Mouse (Mus musculus): ENCODE results near the gene Olfr573-ps1. TPM values are rescaled to one million over a fixed set of nuclear protein-coding genes. Genes with fewer than 3 reads are reported as not detected.

Gene Olfr573-ps1
- polyA plus RNA-seq (2012; rRNA removed; ENCODE audit: low replicate concordance), result not detected in 2 replicates

GRCm38 (mm10) chr7:102942475-102942874, at the start of gene Olfr573-ps1:
Gene Olfr573-ps1, minus strand, starts transcription at chr7:102942575.

GRCm38 (mm10) chr7:102989224-102989623, 46.8 kb upstream of the Olfr573-ps1 start, which contains the start of gene Olfr578:
Gene Olfr578, minus strand, starts transcription at chr7:102989324.

GRCm38 (mm10) chr7:102975843-102976242, 33.5 kb upstream of the Olfr573-ps1 start, which contains the start of gene Olfr577:
Gene Olfr577, minus strand, starts transcription at chr7:102975943.

GRCm38 (mm10) chr7:102962360-102962759, 20.0 kb upstream of the Olfr573-ps1 start, which contains the start of gene Olfr576:
Gene Olfr576, plus strand, starts transcription at chr7:102962660.

GRCm38 (mm10) chr7:102958593-102958992, 16.2 kb upstream of the Olfr573-ps1 start, which contains the start of gene Olfr575:
Gene Olfr575, minus strand, starts transcription at chr7:102958775.

GRCm38 (mm10) chr7:102948167-102948566, 5.8 kb upstream of the Olfr573-ps1 start, which contains the start of gene Olfr574:
Gene Olfr574, plus strand, starts transcription at chr7:102948467.

GRCm38 (mm10) chr7:102924109-102924508, 18.3 kb downstream of the Olfr573-ps1 start, which contains the start of gene Olfr572:
Gene Olfr572, plus strand, starts transcription at chr7:102924409.

GRCm38 (mm10) chr7:102917032-102917875, 25.1 kb downstream of the Olfr573-ps1 start, which contains the start of gene Olfr571:
Gene Olfr571, minus strand, starts transcription at chr7:102917536.

Other genes starting within 250 kb of the Olfr573-ps1 start
- not detected in 2 replicates for gene Olfr557, start 246.7 kb downstream of the Olfr573-ps1 start, polyA plus RNA-seq (2012; rRNA removed; ENCODE audit: low replicate concordance)
- 9.2 and 10.1 TPM in 2 replicates for gene Olfr558, start 240.4 kb downstream of the Olfr573-ps1 start, polyA plus RNA-seq (2012; rRNA removed; ENCODE audit: low replicate concordance)
- not detected in 2 replicates for gene Olfr33, start 223.5 kb downstream of the Olfr573-ps1 start, polyA plus RNA-seq (2012; rRNA removed; ENCODE audit: low replicate concordance)
- not detected in 2 replicates for gene Olfr559, start 215.1 kb downstream of the Olfr573-ps1 start, polyA plus RNA-seq (2012; rRNA removed; ENCODE audit: low replicate concordance)
- gene Olfr560, start 183.2 kb downstream of the Olfr573-ps1 start, polyA plus RNA-seq (2012; rRNA removed; ENCODE audit: low replicate concordance), result 0.17 and 0.27 TPM in 2 replicates
- gene Olfr78, start 183.1 kb downstream of the Olfr573-ps1 start, polyA plus RNA-seq (2012; rRNA removed; ENCODE audit: low replicate concordance), result 11.4 and 14.6 TPM in 2 replicates
- gene Olfr561, start 171.4 kb downstream of the Olfr573-ps1 start, polyA plus RNA-seq (2012; rRNA removed; ENCODE audit: low replicate concordance), result 0.12 TPM in 1 of 2 replicates, not detected in the other
- gene Olfr564, start 139.1 kb downstream of the Olfr573-ps1 start, polyA plus RNA-seq (2012; rRNA removed; ENCODE audit: low replicate concordance), result not detected in 2 replicates
- gene Olfr566, start 83.8 kb downstream of the Olfr573-ps1 start, polyA plus RNA-seq (2012; rRNA removed; ENCODE audit: low replicate concordance), result not detected in 2 replicates
- not detected in 2 replicates for gene Olfr568, start 65.5 kb downstream of the Olfr573-ps1 start, polyA plus RNA-seq (2012; rRNA removed; ENCODE audit: low replicate concordance)
- gene Olfr569, start 51.7 kb downstream of the Olfr573-ps1 start, polyA plus RNA-seq (2012; rRNA removed; ENCODE audit: low replicate concordance), result not detected in 2 replicates
- gene Olfr570, start 48.0 kb downstream of the Olfr573-ps1 start, polyA plus RNA-seq (2012; rRNA removed; ENCODE audit: low replicate concordance), result not detected in 2 replicates
- not detected in 2 replicates for gene Olfr571, start 25.0 kb downstream of the Olfr573-ps1 start, polyA plus RNA-seq (2012; rRNA removed; ENCODE audit: low replicate concordance)
- not detected in 2 replicates for gene Olfr572, start 18.2 kb downstream of the Olfr573-ps1 start, polyA plus RNA-seq (2012; rRNA removed; ENCODE audit: low replicate concordance)
- gene Olfr574, start 5.9 kb upstream of the Olfr573-ps1 start, polyA plus RNA-seq (2012; rRNA removed; ENCODE audit: low replicate concordance), result not detected in 2 replicates
- not detected in 2 replicates for gene Olfr575, start 16.2 kb upstream of the Olfr573-ps1 start, polyA plus RNA-seq (2012; rRNA removed; ENCODE audit: low replicate concordance)
- gene Olfr576, start 20.1 kb upstream of the Olfr573-ps1 start, polyA plus RNA-seq (2012; rRNA removed; ENCODE audit: low replicate concordance), result not detected in 2 replicates
- not detected in 2 replicates for gene Olfr577, start 33.4 kb upstream of the Olfr573-ps1 start, polyA plus RNA-seq (2012; rRNA removed; ENCODE audit: low replicate concordance)
- not detected in 2 replicates for gene Olfr578, start 46.7 kb upstream of the Olfr573-ps1 start, polyA plus RNA-seq (2012; rRNA removed; ENCODE audit: low replicate concordance)
- not detected in 2 replicates for gene Olfr582, start 95.4 kb upstream of the Olfr573-ps1 start, polyA plus RNA-seq (2012; rRNA removed; ENCODE audit: low replicate concordance)
- not detected in 2 replicates for gene Olfr583, start 108.7 kb upstream of the Olfr573-ps1 start, polyA plus RNA-seq (2012; rRNA removed; ENCODE audit: low replicate concordance)
- gene Olfr584, start 139.3 kb upstream of the Olfr573-ps1 start, polyA plus RNA-seq (2012; rRNA removed; ENCODE audit: low replicate concordance), result not detected in 2 replicates
- not detected in 2 replicates for gene Olfr585, start 155.1 kb upstream of the Olfr573-ps1 start, polyA plus RNA-seq (2012; rRNA removed; ENCODE audit: low replicate concordance)
- gene Olfr586, start 183.1 kb upstream of the Olfr573-ps1 start, polyA plus RNA-seq (2012; rRNA removed; ENCODE audit: low replicate concordance), result not detected in 2 replicates
- not detected in 2 replicates for gene Olfr588-ps1, start 198.3 kb upstream of the Olfr573-ps1 start, polyA plus RNA-seq (2012; rRNA removed; ENCODE audit: low replicate concordance)
- not detected in 2 replicates for gene Olfr589, start 213.8 kb upstream of the Olfr573-ps1 start, polyA plus RNA-seq (2012; rRNA removed; ENCODE audit: low replicate concordance)
- not detected in 2 replicates for gene Olfr591, start 235.8 kb upstream of the Olfr573-ps1 start, polyA plus RNA-seq (2012; rRNA removed; ENCODE audit: low replicate concordance)
- not detected in 2 replicates for gene Olfr592, start 242.2 kb upstream of the Olfr573-ps1 start, polyA plus RNA-seq (2012; rRNA removed; ENCODE audit: low replicate concordance)